Mouse (Mus musculus) megakaryocyte, embryonic 14.5 days (primary cell): Measurements from ENCODE around the gene 2200002D01Rik. TPM values are rescaled to one million over a fixed set of nuclear protein-coding genes. Genes with fewer than 3 reads are reported as not detected.

ENCODE experiments used
- H3K27me3 ChIP-seq: replicated peaks from 2 replicates; pipeline ENCODE3; 2012; ENCODE audit warnings: inconsistent platforms
- H3K36me3 ChIP-seq: replicated peaks from 2 replicates; pipeline ENCODE3; 2012; ENCODE audit warnings: low read length, inconsistent platforms, mixed read lengths
- H3K4me1 ChIP-seq: 2 replicates; pipeline ENCODE4 v1.6.1; 2012; ENCODE audit warnings: inconsistent platforms
- H3K4me3 ChIP-seq: replicated peaks from 2 replicates; pipeline ENCODE3; 2012; ENCODE audit warnings: moderate library complexity, mild to moderate bottlenecking, inconsistent platforms
- H3K9me3 ChIP-seq: 2 replicates; pipeline ENCODE4 v1.6.1; 2012; ENCODE audit warnings: inconsistent platforms
- FLI1 ChIP-seq: IDR thresholded peaks from 2 replicates; pipeline ENCODE4 v1.6.1; 2012; ENCODE audit warnings: low read length, inconsistent platforms, mixed read lengths
- GATA1 ChIP-seq: IDR thresholded peaks from 3 replicates; pipeline ENCODE4 v1.6.1; 2012; ENCODE audit warnings: mixed read lengths, low read length, inconsistent platforms, borderline replicate concordance
- polyA plus RNA-seq: library from polyadenylated mRNA; stranded (reverse); fragments of >175 nt; gene quantifications from 2 replicates; pipeline ENCODE4 v1.2.3, GENCODE M21; 2012; ENCODE audit warnings: low replicate concordance; ENCODE audit not compliant: insufficient read depth

2200002D01Rik gene
- polyA plus RNA-seq, 1 experiment = 0.46 TPM

DNA sequence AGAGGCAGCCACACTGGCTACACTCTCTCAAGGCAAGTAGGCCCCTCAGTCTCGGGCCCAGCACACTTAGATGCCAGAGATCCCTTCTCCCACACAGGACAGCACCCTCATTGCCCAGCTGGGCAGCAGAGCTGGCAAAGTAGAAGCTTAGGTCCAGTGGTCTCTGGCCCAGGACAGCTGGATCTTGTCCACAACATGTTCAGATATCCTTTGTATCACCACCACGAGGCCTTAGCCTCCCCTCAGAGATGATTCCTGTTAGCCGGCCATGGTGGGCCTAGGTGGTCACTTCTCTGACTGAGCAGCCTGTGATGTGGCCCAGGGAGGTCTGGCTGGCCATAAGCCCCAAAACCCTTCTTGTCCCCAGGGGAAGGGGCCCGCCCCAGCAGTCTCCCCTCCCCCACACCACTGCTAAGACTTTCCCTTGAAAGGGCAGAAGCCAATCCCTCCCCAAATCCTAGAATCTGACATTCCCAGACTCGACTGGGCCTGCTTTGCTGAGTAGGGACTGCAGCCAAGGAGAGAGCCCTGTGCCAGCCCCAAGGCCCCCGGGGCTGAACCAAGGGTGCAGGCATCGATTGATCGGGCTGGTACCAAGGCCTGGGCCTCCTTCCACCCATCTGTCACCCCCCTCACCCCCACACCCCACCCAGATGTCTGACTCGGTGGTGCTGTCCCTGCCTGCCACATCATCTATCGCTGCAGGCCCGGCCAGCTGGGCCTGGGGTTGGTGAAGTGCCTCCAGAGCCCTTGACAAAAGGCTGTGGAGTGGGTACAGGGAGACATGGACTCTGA lies 42.6 kb upstream of the 2200002D01Rik start:
- Histone ChIP-seq H3K4me1 (peaks cover 76% of the 10 kb centered on the region), H3K36me3 (no peaks in the 10 kb centered on the region), H3K9me3 (no peaks in the 10 kb centered on the region), H3K27me3 (peaks cover 54% of the 10 kb centered on the region), H3K4me3 (no peak overlapping the region)
- no peak for TF ChIP-seq GATA1
- TF ChIP-seq FLI1 = no peak

GRCm38 (mm10) chr7:29289856-29290255 lies 41.6 kb upstream of the 2200002D01Rik start:
- Histone ChIP-seq H3K9me3 (peaks cover 5% of the 10 kb centered on the region; the same call in 1 of the 2 replicates), H3K36me3 (no peaks in the 10 kb centered on the region), H3K4me1 (peaks cover 70% of the 10 kb centered on the region), H3K27me3 (peaks cover 55% of the 10 kb centered on the region), H3K4me3 (peak overlapping the region; percentile 91)
- no peak for TF ChIP-seq GATA1
- no peak for TF ChIP-seq FLI1

GRCm38 (mm10) chr7:29288942-29289638 lies 40.8 kb upstream of the 2200002D01Rik start, which contains the start of gene Ppp1r14a:
Gene Ppp1r14a (plus strand): TSS chr7:29289308.
- Histone ChIP-seq H3K9me3 (peaks cover 7% of the 10 kb centered on the region; the same call in 1 of the 2 replicates), H3K36me3 (no peaks in the 10 kb centered on the region), H3K4me1 (peaks cover 65% of the 10 kb centered on the region), H3K4me3 (peak within 1 kb of the TSS; percentile 91), H3K27me3 (peaks cover 57% of the 10 kb centered on the region)
- TF ChIP-seq GATA1 (no peak), FLI1 (no peak)

DNA sequence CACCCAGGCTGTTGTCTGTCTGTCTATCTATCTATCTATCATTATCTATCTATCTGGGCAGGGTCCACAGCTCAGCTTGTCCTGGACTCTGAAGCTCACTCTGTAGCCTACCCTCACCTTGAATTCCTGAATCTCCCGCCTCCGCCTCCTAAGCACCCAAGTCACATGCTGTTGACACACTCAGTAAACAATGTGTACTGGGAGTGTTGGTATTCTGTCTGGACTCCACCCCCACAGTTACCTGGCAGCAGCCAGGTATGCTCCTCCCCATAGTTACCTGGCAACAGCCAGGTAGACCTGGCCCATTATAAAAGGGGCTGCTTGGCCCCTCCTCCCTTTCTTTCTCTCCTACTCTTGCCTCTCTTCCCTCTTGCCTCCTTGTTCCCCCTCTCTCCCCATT lies 39.8 kb upstream of the 2200002D01Rik start:
- peaks cover 56% of the 10 kb centered on the region for H3K4me1 ChIP-seq
- peaks cover 55% of the 10 kb centered on the region for H3K27me3 ChIP-seq
- no peaks in the 10 kb centered on the region for H3K36me3 ChIP-seq
- H3K9me3 ChIP-seq = peaks cover 7% of the 10 kb centered on the region; the same call in 1 of the 2 replicates
- H3K4me3 ChIP-seq = no peak overlapping the region
- TF ChIP-seq FLI1 (no peak), GATA1 (no peak)

DNA sequence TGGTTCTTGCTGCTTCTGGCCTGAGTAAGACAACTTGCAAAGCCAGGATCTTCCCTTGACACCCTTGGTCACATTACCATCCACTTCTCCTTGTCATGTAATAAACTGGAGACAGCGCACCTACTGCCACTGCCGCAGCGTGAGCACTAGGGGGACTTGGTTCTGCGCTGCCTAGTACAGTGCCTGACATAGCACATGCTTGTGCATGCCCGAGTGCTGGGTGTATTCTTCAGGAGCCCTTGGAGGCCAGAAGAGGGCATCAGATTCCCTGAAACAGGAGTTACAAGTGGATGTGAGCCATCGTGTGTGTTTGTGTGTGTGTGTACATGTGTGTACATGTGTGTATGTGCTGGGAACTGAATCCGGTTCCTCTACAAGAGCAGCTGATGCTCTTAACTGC lies 39.2 kb upstream of the 2200002D01Rik start:
- TF ChIP-seq FLI1 = no peak
- no peak for TF ChIP-seq GATA1
- peaks cover 59% of the 10 kb centered on the region for H3K27me3 ChIP-seq
- peaks cover 50% of the 10 kb centered on the region for H3K4me1 ChIP-seq

GRCm38 (mm10) chr7:29284523-29284922 lies 36.3 kb upstream of the 2200002D01Rik start:
- H3K4me3 ChIP-seq = no peak overlapping the region
- H3K27me3 ChIP-seq = peaks cover 71% of the 10 kb centered on the region
- no peaks in the 10 kb centered on the region for H3K36me3 ChIP-seq
- peaks cover 7% of the 10 kb centered on the region; the same call in 1 of the 2 replicates for H3K9me3 ChIP-seq
- TF ChIP-seq FLI1 (no peak), GATA1 (no peak)
- H3K4me1 ChIP-seq = peaks cover 47% of the 10 kb centered on the region

More for the DNA sequence above, 39.2 kb upstream of the 2200002D01Rik start:
- Histone ChIP-seq H3K4me3 (peak overlapping the region; percentile 34), H3K9me3 (peaks cover 7% of the 10 kb centered on the region; the same call in 1 of the 2 replicates), H3K36me3 (no peaks in the 10 kb centered on the region)

DNA sequence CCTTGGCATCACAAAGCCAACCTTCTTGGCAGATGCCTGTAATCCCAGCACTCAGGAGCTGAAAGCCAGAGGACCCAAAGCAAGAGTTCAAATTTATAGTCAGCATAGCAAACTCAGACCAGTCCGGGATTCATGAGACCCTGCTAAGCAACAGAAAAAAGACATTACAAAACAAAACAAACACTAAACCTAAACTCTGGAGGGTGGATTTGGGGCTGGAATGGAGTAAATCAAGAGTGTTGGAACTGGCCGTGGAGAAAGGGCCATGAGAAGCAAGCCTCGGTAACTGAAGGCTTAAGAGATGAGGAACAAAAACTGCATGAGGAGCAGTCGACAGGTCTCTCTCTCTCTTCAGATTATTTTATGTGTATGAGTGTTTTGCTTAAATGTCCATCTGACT lies 35.6 kb upstream of the 2200002D01Rik start:
- H3K9me3 ChIP-seq = peaks cover 7% of the 10 kb centered on the region; the same call in 1 of the 2 replicates
- peaks cover 71% of the 10 kb centered on the region for H3K27me3 ChIP-seq
- no peaks in the 10 kb centered on the region for H3K36me3 ChIP-seq
- H3K4me3 ChIP-seq = no peak overlapping the region
- peaks cover 41% of the 10 kb centered on the region for H3K4me1 ChIP-seq
- no peak for TF ChIP-seq FLI1
- TF ChIP-seq GATA1 = no peak

GRCm38 (mm10) chr7:29282074-29282554 lies 33.8 kb upstream of the 2200002D01Rik start:
- Histone ChIP-seq H3K4me3 (peak overlapping the region; percentile 93), H3K4me1 (peaks cover 26% of the 10 kb centered on the region), H3K9me3 (peaks cover 7% of the 10 kb centered on the region; the same call in 1 of the 2 replicates), H3K36me3 (no peaks in the 10 kb centered on the region), H3K27me3 (peaks cover 61% of the 10 kb centered on the region)
- TF ChIP-seq FLI1 = no peak
- TF ChIP-seq GATA1 = no peak

DNA sequence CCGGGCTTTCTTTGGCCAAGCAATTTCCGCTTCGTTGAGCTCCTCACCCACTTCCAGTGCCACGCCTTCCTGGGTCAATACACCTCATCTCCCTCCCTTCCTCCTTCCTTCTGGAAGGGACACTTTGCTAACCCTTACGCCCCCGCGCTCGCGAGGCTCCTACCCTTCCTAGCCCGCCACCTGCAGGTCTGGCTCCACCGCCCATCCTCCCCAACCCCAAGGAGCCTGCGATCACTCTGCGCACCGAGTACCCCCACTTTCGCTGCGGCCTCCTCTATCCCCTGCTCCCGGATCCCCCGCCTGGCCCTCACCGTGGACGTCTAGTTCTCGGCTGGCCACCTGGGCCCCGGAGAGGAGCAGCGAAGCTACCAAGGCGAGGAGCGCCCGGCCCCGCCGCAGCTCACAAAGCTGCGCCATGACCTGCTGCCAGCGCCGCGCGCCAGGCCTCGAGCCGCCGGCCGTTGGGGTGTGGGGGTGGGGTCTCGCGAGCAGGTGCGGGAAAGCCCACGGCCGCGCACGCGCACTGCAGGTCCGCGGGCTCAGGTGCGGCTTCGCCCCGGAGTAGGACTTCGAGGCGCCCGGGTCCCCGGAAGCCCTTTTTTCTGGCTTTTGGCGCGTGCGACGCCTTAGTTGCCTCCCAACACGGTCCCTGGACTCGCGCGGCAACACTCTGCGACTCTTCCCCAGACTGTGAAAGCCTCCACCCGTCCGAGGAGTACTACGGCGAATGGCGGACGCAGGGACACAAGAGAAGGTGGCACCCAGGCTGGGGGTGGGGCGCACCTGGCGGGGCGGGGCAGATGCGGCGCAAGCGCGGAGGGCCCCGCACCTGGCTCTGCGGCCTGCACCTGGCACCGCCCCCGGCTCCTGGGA lies 33.2 kb upstream of the 2200002D01Rik start, which contains the start of gene Spint2:
Spint2 (minus strand) TSS at position 712 of the 873 bp plus-strand sequence.
- no peak for TF ChIP-seq GATA1
- no peak for TF ChIP-seq FLI1
- Histone ChIP-seq H3K36me3 (no peaks in the 10 kb centered on the region), H3K27me3 (peaks cover 59% of the 10 kb centered on the region), H3K4me3 (peak within 1 kb of the TSS; percentile 93), H3K9me3 (peaks cover 7% of the 10 kb centered on the region; the same call in 1 of the 2 replicates), H3K4me1 (peaks cover 32% of the 10 kb centered on the region)
